Mouse (Mus musculus): Measurements from ENCODE around the gene Dmap1. TPM values are rescaled to one million over a fixed set of nuclear protein-coding genes. Genes with fewer than 3 reads are reported as not detected.

The Dmap1 gene
- polyA plus RNA-seq, 1 experiment from 2014 or later, result 59.0 TPM

DNA sequence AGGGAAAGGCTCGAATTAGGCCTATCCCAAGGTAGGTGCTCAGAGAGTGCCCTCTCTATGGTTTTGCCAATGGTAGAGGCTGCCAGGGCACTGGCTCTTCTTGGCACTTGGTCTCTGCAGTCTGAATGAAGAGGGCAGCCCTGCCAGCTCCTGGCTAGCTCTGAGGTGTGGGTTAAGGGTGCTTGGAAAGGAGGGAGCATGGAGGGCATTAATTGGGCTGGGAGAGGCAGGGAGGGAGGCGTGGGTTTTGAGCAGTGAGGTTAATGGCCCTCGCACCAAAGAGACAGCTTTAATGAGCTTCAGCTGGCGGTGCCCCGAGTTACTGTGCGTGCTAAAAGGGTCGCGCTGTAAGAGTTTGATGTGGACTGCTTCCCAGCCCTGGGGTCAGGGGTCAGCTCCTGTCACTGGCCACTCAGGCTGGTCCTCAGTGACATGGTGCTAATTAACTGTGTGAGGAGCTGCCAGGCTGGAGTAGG, 30.4 kb downstream of the Dmap1 start:
- Histone ChIP-seq H3K4me2 (no peak overlapping the region), H3K27me3 (replicated peaks; ENCODE audit: control insufficient read depth, insufficient read depth, low read length) (no peaks in the 10 kb centered on the region), H3K9me3 (ENCODE audit: control insufficient read depth, low read length) (no peaks in the 10 kb centered on the region), H3K4me3 (ENCODE audit: low read depth, low read length) (no peak overlapping the region), H3K27ac (ENCODE audit: low read depth, low read length) (no peak overlapping the region), H3K36me3 (ENCODE audit: control insufficient read depth, insufficient read depth, low read length) (no peaks in the 10 kb centered on the region), H3K9ac (ENCODE audit: low read depth, low read length) (no peak overlapping the region), H3K4me1 (replicated peaks; ENCODE audit: control insufficient read depth, insufficient read depth, low read length) (peaks cover 18% of the 10 kb centered on the region)
- DNase-seq (ENCODE audit: low spot score) (no peak), ATAC-seq (replicated peaks; ENCODE audit: low FRiP score) (no peak)
- 67% methylated on average over 8 of the region's 8 CpGs for WGBS

- Histone ChIP-seq H3K27ac (ENCODE audit: low read depth, low read length) (no peak overlapping the region), H3K36me3 (ENCODE audit: control insufficient read depth, insufficient read depth, low read length) (no peaks in the 10 kb centered on the region), H3K4me1 (replicated peaks; ENCODE audit: control insufficient read depth, insufficient read depth, low read length) (peaks cover 6% of the 10 kb centered on the region), H3K4me2 (no peak overlapping the region), H3K9ac (ENCODE audit: low read depth, low read length) (no peak overlapping the region), H3K9me3 (ENCODE audit: control insufficient read depth, low read length) (no peaks in the 10 kb centered on the region), H3K27me3 (replicated peaks; ENCODE audit: control insufficient read depth, insufficient read depth, low read length) (no peaks in the 10 kb centered on the region), H3K4me3 (ENCODE audit: low read depth, low read length) (no peak overlapping the region)
- ATAC-seq (replicated peaks; ENCODE audit: low FRiP score) (no peak), DNase-seq (ENCODE audit: low spot score) (no peak)
- WGBS, result 76% methylated on average over 23 of the region's 23 CpGs
Observed at GRCm38 (mm10) chr4:117646926-117647755, 34.9 kb downstream of the Dmap1 start.

GRCm38 (mm10) chr4:117646496-117646895, 35.6 kb downstream of the Dmap1 start:
- Histone ChIP-seq H3K36me3 (ENCODE audit: control insufficient read depth, insufficient read depth, low read length) (no peaks in the 10 kb centered on the region), H3K27me3 (replicated peaks; ENCODE audit: control insufficient read depth, insufficient read depth, low read length) (no peaks in the 10 kb centered on the region), H3K27ac (ENCODE audit: low read depth, low read length) (no peak overlapping the region), H3K4me3 (ENCODE audit: low read depth, low read length) (no peak overlapping the region), H3K9me3 (ENCODE audit: control insufficient read depth, low read length) (no peaks in the 10 kb centered on the region), H3K4me2 (no peak overlapping the region), H3K9ac (ENCODE audit: low read depth, low read length) (no peak overlapping the region), H3K4me1 (replicated peaks; ENCODE audit: control insufficient read depth, insufficient read depth, low read length) (0 out of 2 replicates have a peak, but pooled peaks cover 2% of the 10 kb centered on the region)
- 59% methylated on average over 8 of the region's 8 CpGs for WGBS
- DNase-seq (ENCODE audit: low spot score) (no peak), ATAC-seq (replicated peaks; ENCODE audit: low FRiP score) (no peak)

GRCm38 (mm10) chr4:117645859-117646258, 36.2 kb downstream of the Dmap1 start:
- ATAC-seq (replicated peaks; ENCODE audit: low FRiP score), result no peak
- WGBS, result 79% methylated on average over 2 of the region's 2 CpGs

GRCm38 (mm10) chr4:117645031-117645435, 37.0 kb downstream of the Dmap1 start:
- Histone ChIP-seq H3K4me2 (no peak overlapping the region), H3K9me3 (ENCODE audit: control insufficient read depth, low read length) (no peaks in the 10 kb centered on the region), H3K27me3 (replicated peaks; ENCODE audit: control insufficient read depth, insufficient read depth, low read length) (no peaks in the 10 kb centered on the region), H3K4me1 (replicated peaks; ENCODE audit: control insufficient read depth, insufficient read depth, low read length) (0 out of 2 replicates have a peak, but pooled peaks cover 2% of the 10 kb centered on the region), H3K4me3 (ENCODE audit: low read depth, low read length) (no peak overlapping the region), H3K36me3 (ENCODE audit: control insufficient read depth, insufficient read depth, low read length) (no peaks in the 10 kb centered on the region; the same call in 1 of the 2 replicates), H3K27ac (ENCODE audit: low read depth, low read length) (no peak overlapping the region), H3K9ac (ENCODE audit: low read depth, low read length) (no peak overlapping the region)
- 71% methylated on average over 22 of the region's 22 CpGs for WGBS
- no peak for DNase-seq (ENCODE audit: low spot score)
- ATAC-seq (replicated peaks; ENCODE audit: low FRiP score), result no peak

More at GRCm38 (mm10) chr4:117645859-117646258, 36.2 kb downstream of the Dmap1 start:
- Histone ChIP-seq H3K9me3 (ENCODE audit: control insufficient read depth, low read length) (no peaks in the 10 kb centered on the region), H3K4me2 (no peak overlapping the region), H3K4me3 (ENCODE audit: low read depth, low read length) (no peak overlapping the region), H3K9ac (ENCODE audit: low read depth, low read length) (no peak overlapping the region), H3K27me3 (replicated peaks; ENCODE audit: control insufficient read depth, insufficient read depth, low read length) (no peaks in the 10 kb centered on the region), H3K27ac (ENCODE audit: low read depth, low read length) (no peak overlapping the region), H3K36me3 (ENCODE audit: control insufficient read depth, insufficient read depth, low read length) (no peaks in the 10 kb centered on the region; the same call in 1 of the 2 replicates), H3K4me1 (replicated peaks; ENCODE audit: control insufficient read depth, insufficient read depth, low read length) (0 out of 2 replicates have a peak, but pooled peaks cover 2% of the 10 kb centered on the region)
- no peak for DNase-seq (ENCODE audit: low spot score)

DNA sequence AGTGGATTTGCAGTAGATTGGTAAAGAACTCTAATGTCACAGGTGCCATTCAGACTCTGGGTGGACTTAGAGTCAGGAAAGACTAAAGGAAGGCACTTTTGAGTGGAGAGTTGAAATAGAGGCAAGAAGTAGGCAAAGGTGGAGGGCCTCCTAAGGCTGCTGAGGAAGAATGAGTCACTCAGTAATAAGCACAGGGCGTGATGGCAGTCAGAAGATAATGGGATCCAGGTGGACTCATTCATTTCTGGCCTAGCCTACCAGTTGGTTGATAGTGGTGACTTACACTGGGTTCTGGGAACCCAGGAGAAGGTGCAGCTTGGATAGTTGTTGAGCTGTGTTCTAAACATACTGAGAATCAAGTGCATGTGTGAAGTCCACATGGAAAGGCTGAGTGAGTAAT, 40.3 kb downstream of the Dmap1 start:
- WGBS, result 75% methylated on average over 1 of the region's 1 CpGs
- H3K36me3 ChIP-seq (ENCODE audit: control insufficient read depth, insufficient read depth, low read length), result no peaks in the 10 kb centered on the region; the same call in 1 of the 2 replicates
- DNase-seq (ENCODE audit: low spot score) (no peak), ATAC-seq (replicated peaks; ENCODE audit: low FRiP score) (no peak)
- H3K4me1 ChIP-seq (replicated peaks; ENCODE audit: control insufficient read depth, insufficient read depth, low read length), result peaks cover 9% of the 10 kb centered on the region; the same call in 1 of the 2 replicates
- H3K9me3 ChIP-seq (ENCODE audit: control insufficient read depth, low read length), result no peaks in the 10 kb centered on the region
- H3K4me2 ChIP-seq, result no peak overlapping the region
- no peak overlapping the region for H3K4me3 ChIP-seq (ENCODE audit: low read depth, low read length)
- H3K9ac ChIP-seq (ENCODE audit: low read depth, low read length), result no peak overlapping the region
- no peaks in the 10 kb centered on the region for H3K27me3 ChIP-seq (replicated peaks; ENCODE audit: control insufficient read depth, insufficient read depth, low read length)
- H3K27ac ChIP-seq (ENCODE audit: low read depth, low read length), result no peak overlapping the region

DNA sequence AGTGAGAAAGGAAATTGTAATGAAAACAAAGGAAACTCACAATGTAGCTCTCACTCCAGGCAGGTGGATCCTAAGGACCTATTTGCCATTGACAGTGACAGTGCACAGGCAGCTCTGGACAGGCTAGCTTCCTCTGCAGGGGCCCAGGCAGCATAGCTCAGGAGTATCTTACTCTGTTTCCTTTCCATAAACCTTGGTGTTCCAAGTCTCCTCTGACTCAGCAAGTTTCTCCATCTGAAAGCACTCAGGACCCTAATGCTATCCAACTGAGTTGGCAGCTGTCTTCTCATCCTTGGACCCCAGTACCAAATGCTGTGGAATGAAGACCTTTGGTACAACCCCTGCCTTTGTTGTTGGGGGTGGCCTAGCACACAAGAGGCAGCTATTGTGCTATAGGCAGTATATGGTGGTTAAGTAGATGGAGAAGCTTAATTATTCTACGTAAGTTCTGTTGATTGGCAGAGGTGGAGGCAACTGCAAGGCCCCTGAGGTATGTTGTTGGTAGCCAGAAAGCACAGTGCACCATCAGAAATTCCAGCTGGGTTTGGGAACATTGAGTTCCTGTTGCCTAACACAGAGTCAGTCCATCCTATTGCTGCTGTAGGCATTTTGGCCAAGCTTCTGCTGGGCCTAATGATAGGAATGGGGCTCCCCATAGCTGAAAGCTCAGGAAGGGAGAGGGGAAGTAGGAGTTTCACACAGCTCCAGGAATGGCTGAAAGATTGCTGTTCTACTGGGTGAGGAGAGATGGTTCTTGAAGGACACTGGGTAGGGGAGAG, 41.0 kb downstream of the Dmap1 start:
- DNase-seq (ENCODE audit: low spot score) (no peak), ATAC-seq (replicated peaks; ENCODE audit: low FRiP score) (no peak)
- WGBS, result 100% methylated on average over 1 of the region's 1 CpGs
- no peak overlapping the region for H3K27ac ChIP-seq (ENCODE audit: low read depth, low read length)
- H3K4me3 ChIP-seq (ENCODE audit: low read depth, low read length), result no peak overlapping the region
- H3K4me2 ChIP-seq, result no peak overlapping the region
- no peaks in the 10 kb centered on the region; the same call in 1 of the 2 replicates for H3K36me3 ChIP-seq (ENCODE audit: control insufficient read depth, insufficient read depth, low read length)
- H3K9me3 ChIP-seq (ENCODE audit: control insufficient read depth, low read length), result no peaks in the 10 kb centered on the region
- no peaks in the 10 kb centered on the region for H3K27me3 ChIP-seq (replicated peaks; ENCODE audit: control insufficient read depth, insufficient read depth, low read length)
- H3K9ac ChIP-seq (ENCODE audit: low read depth, low read length), result no peak overlapping the region
- H3K4me1 ChIP-seq (replicated peaks; ENCODE audit: control insufficient read depth, insufficient read depth, low read length), result peaks cover 11% of the 10 kb centered on the region

DNA sequence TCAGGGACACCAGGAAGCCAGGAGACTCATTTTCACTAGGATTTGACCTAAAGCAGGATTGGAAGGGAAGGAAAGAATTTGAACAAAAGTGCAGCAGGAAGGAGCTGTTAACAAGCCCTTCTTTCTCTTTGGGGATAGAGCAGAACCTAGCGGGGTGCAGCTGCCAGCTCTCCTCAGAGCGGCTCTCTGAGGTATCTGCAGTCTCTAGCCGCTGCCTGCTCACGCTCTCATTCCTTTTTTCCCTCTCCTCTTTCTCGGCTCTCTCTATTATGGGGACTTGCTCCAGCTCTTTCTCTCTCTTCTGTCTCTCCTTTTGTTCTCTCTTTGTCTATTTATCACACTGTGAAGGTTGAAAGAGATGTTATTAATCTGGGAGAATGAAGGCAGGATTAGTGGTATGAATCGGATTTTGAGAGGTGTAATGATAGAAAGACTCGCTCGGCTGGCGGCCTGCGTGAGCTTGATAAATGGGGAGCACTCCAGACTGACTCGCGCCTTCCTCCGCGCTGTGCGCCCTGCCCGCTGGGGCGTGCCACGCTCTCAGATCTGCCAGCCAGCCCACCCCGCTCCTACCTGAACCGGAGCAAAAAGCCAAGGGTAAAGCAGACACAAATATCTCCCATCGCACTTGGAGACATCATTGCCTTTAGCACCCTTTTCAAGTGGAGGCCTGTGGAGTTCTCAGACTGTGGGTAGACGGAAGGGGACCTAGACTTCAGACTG, 45.0 kb downstream of the Dmap1 start:
- 81% methylated on average over 22 of the region's 22 CpGs for WGBS
- ATAC-seq (replicated peaks; ENCODE audit: low FRiP score), result no peak
- no peak overlapping the region for H3K9ac ChIP-seq (ENCODE audit: low read depth, low read length)

More for the DNA sequence above, 45.0 kb downstream of the Dmap1 start:
- Histone ChIP-seq H3K4me2 (no peak overlapping the region), H3K36me3 (ENCODE audit: control insufficient read depth, insufficient read depth, low read length) (no peaks in the 10 kb centered on the region; the same call in 1 of the 2 replicates), H3K9me3 (ENCODE audit: control insufficient read depth, low read length) (no peaks in the 10 kb centered on the region), H3K27ac (ENCODE audit: low read depth, low read length) (no peak overlapping the region), H3K4me3 (ENCODE audit: low read depth, low read length) (no peak overlapping the region), H3K27me3 (replicated peaks; ENCODE audit: control insufficient read depth, insufficient read depth, low read length) (no peaks in the 10 kb centered on the region), H3K4me1 (replicated peaks; ENCODE audit: control insufficient read depth, insufficient read depth, low read length) (peaks cover 20% of the 10 kb centered on the region)
- no peak for DNase-seq (ENCODE audit: low spot score)

Measured in liver, embryonic 11.5 days (tissue).